Mouse (Mus musculus) erythroblast, embryonic 14.5 days (primary cell): ENCODE results near the gene Gm49322. TPM values are rescaled to one million over a fixed set of nuclear protein-coding genes. Genes with fewer than 3 reads are reported as not detected.
A peak's percentile ranks its signal among the peaks of the same experiment; 100 is the strongest.

Experiments used
- H3K27me3 ChIP-seq: 2 replicates; pipeline ENCODE4 v1.6.1; 2012; ENCODE audit warnings: inconsistent platforms; ENCODE audit not compliant: control insufficient read depth
- H3K36me3 ChIP-seq: 2 replicates; pipeline ENCODE4 v1.6.1; 2012; ENCODE audit warnings: mild to moderate bottlenecking, inconsistent platforms; ENCODE audit not compliant: control insufficient read depth
- H3K4me1 ChIP-seq: 2 replicates; pipeline ENCODE4 v1.6.1; 2012; ENCODE audit warnings: inconsistent platforms; ENCODE audit not compliant: control insufficient read depth
- H3K4me3 ChIP-seq: replicated peaks from 2 replicates; pipeline ENCODE3; 2012; ENCODE audit warnings: moderate library complexity, mild to moderate bottlenecking, inconsistent platforms
- H3K9me3 ChIP-seq: 2 replicates; pipeline ENCODE4 v1.6.1; 2012; ENCODE audit warnings: low read length, inconsistent platforms, mixed read lengths; ENCODE audit not compliant: control insufficient read depth
- GATA1 ChIP-seq: IDR thresholded peaks from 2 replicates; pipeline ENCODE4 v1.6.1; 2012; ENCODE audit warnings: low read length, inconsistent platforms, mixed read lengths
- TAL1 ChIP-seq: IDR thresholded peaks from 3 replicates; pipeline ENCODE4 v1.6.1; 2012; ENCODE audit warnings: low read length, inconsistent platforms, mixed read lengths
- polyA plus RNA-seq: library from polyadenylated mRNA; stranded (reverse); fragments of >175 nt; gene quantifications from 2 replicates; pipeline ENCODE4 v1.2.3, GENCODE M21; 2012

Gene Gm49322
- polyA plus RNA-seq, 1 experiment = 0.07 TPM

DNA sequence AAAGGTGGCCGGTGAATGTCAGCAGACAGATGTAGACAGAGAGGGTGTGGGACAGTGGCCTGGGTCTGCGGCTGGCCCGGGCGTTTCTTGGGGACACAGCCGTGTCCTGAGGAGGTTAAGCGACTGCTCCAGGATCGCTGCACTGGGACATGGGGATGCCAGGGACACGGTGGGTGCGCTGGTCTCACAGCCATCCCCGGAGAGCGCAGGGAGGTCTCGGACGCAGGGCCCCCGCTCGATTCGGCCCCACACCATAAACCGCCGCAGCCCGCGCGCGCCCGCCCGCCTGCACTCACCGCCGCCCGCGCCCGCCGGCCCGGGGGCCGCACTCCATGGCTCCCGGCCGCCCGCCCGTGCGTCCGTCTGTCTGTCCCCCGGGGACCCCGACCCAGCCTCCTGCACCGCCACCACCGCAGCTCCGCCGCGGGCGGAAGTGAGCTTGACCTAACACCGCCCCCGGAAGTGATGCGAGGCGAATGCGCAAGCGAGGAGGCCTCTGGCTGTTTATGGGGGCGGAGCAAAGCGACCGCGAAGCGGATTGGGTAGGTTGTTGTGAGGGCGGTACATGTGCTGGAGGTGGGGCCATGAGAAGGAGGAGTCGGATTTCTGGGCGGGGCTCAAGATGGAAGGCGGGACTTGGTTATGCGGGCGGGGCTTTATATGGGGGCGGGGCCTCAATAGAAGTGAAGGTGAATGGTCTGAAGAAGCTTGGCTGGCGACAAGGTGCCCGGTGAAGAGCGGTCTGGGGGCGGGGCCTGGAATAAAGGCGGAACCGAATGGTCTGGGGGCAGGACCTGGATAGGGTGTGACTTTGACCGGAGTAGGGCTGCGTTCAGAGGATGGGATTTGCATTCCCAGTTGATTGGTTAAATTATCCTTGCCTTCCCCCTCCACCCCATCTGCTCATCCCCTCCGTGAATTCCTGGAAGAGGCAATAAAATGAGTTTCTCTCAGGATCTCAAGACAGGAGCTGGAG lies 15.7 kb upstream of the Gm49322 start, which contains the start of gene Abhd17a:
Gene Abhd17a (minus strand): TSS at position 463 of the 976 bp plus-strand sequence.
- Histone ChIP-seq H3K4me1 (peaks cover 66% of the 10 kb centered on the region), H3K27me3 (no peaks in the 10 kb centered on the region), H3K36me3 (peaks cover 27% of the 10 kb centered on the region), H3K4me3 (peak within 1 kb of the TSS; percentile 91), H3K9me3 (no peaks in the 10 kb centered on the region)
- TF ChIP-seq GATA1 (no peak), TAL1 (no peak)

DNA sequence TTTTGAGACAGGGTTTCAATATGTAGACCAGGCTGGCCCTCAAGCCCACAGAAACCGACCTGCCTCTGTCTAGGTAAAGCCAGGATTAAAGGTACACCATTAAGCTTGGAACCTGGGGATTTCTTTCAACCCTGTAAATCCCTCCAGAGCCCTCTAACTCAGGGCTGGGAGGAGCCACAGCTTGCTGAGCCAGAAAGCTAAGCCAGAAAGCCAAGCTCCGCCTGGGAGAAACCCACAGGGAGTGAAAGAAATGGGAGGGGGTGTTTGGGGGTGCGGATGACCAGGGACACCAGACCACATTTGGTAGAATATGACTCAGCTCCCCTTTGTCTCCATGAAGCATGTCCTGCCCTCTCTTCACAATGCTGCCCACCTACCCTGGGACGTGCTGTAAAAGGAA lies 9.5 kb upstream of the Gm49322 start:
- Histone ChIP-seq H3K27me3 (no peaks in the 10 kb centered on the region), H3K36me3 (no peaks in the 10 kb centered on the region), H3K9me3 (no peaks in the 10 kb centered on the region), H3K4me1 (peaks cover 60% of the 10 kb centered on the region), H3K4me3 (no peak overlapping the region)
- TF ChIP-seq GATA1 (no peak), TAL1 (no peak)

DNA sequence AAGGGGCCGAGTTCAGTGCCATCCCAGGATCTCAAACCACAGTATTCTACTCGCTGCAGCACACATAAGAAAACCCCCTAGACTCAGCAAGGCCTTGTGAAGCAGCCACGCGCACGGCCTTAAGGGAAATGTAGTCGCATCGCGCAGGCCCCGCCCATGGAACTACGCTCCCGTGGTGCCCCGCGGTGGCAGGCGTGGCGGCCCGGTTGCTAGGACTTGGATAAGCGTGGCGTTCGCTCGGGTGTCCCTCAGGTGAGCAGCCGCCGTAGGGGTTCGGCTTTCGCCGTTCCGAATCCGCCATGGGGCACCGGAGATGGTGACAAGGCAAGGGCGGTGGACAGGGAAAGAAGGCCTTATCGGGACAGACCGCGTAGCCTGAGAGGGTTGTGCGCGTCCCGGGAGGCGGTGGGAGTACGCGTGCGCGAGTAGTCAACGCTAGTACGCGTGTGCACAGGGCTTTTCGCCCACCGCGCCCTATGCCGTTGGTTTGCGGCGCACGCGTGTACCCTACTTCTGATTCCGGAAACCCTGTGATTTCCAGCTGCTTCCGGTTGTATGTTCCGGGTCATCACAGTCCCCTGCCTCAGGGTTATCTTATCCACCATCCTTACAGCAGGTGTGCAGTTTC lies 3.0 kb upstream of the Gm49322 start, which contains the start of the genes Scamp4 and Adat3:
Gene Scamp4 (plus strand): TSS at position 175 of the 628 bp plus-strand sequence.
Gene Adat3 (plus strand): TSS at position 183 of the 628 bp plus-strand sequence.
- peaks cover 37% of the 10 kb centered on the region for H3K36me3 ChIP-seq
- H3K4me3 ChIP-seq = peak within 1 kb of the TSS; percentile 70
- TF ChIP-seq TAL1 = no peak
- 0 out of 2 replicates have a peak, but pooled peaks have one; percentile 4 for TF ChIP-seq GATA1
- peaks cover 7% of the 10 kb centered on the region for H3K9me3 ChIP-seq
- H3K27me3 ChIP-seq = no peaks in the 10 kb centered on the region
- peaks cover 89% of the 10 kb centered on the region for H3K4me1 ChIP-seq

DNA sequence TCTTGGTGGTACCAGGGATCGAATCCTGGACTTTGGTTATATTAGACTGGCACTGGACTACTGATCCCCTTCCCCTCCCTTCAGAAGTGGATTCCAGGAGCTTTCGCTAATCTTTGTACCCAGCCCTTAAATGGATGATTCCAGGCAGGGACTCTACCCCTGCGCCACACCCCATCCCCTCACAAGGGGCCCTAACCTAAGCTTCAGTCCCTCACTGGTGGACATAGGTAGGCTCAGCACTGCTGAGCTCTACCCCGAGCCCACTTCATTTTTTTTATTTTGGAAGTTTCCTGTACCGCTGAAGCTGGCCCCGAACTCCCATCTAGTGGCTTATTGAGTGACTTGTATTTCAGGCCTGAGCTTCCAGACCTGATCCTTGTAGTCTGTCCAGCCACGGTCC lies 2.5 kb upstream of the Gm49322 start:
- TF ChIP-seq GATA1 (no peak), TAL1 (no peak)
- Histone ChIP-seq H3K27me3 (no peaks in the 10 kb centered on the region), H3K4me1 (peaks cover 89% of the 10 kb centered on the region), H3K4me3 (peak overlapping the region; percentile 70), H3K9me3 (peaks cover 7% of the 10 kb centered on the region), H3K36me3 (peaks cover 43% of the 10 kb centered on the region)

DNA sequence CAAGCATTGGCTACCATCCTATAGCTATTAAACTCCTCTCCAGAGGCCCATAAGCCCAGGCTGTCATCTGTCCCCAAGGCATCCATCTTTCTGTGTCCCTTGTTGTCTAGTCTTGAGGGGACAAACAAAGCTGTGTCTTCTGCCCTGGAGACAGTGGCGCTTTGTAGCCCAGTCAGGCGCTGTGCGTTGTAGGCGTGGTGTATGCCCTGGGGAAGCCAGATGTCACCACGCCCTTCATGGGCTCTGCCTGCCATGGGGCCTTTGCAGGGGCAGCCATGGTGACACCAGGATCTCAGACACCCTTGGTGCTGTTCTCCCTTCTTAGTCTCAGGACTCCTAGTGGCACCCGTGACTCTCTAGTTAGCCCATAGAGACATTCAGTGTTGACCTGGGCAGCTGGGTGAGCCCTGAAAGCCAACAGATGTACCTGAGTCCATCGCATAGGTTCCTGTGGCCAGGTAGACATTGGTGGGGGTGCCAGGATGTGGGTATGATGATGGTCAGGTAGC lies 1.8 kb upstream of the Gm49322 start:
- Histone ChIP-seq H3K36me3 (peaks cover 50% of the 10 kb centered on the region), H3K27me3 (no peaks in the 10 kb centered on the region), H3K4me3 (peak overlapping the region; percentile 70), H3K4me1 (peaks cover 89% of the 10 kb centered on the region), H3K9me3 (peaks cover 7% of the 10 kb centered on the region)
- TF ChIP-seq TAL1 = no peak

DNA sequence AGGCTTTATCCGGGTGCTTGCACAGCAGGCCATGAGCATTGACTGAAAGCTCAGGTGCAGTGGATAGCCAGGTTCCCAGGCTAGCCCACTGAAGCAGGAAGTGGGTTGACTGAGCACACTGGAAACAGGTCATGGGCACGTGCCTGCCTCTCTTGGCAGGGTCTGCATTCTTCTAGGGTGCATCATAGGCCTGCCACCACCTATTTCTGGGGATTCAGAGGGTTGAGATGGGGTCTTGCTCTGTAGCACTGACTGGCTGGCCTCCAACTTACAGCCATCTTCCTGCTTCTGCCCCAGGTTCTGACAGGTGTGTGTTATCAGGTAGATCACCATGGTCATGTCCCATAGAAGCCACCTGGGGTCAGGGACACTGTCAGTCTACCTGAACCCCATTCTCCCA lies 833 bp upstream of the Gm49322 start:
- peaks cover 59% of the 10 kb centered on the region for H3K36me3 ChIP-seq
- peak overlapping the region; percentile 70 for H3K4me3 ChIP-seq
- H3K4me1 ChIP-seq = peaks cover 92% of the 10 kb centered on the region
- peaks cover 7% of the 10 kb centered on the region for H3K9me3 ChIP-seq
- TF ChIP-seq GATA1 = no peak
- no peaks in the 10 kb centered on the region for H3K27me3 ChIP-seq

DNA sequence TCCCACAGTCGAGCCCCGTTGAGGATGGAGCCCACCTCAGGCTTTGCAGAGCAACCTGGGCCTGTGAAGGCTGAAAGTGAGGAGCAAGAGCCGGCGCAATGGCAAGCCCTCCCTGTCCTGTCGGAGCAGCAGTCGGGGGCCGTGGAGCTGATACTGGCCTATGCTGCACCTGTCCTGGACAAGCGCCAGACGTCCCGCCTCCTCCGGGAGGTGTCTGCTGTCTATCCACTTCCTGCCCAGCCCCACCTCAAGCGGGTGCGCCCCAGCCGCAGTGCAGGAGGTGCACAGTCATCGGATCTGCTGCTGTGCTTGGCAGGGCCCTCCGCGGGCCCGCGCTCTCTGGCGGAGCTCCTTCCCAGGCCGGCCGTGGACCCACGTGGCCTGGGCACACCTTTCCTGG lies 485 bp downstream of the Gm49322 start:
- H3K9me3 ChIP-seq = peaks cover 7% of the 10 kb centered on the region
- H3K4me1 ChIP-seq = peaks cover 97% of the 10 kb centered on the region
- H3K36me3 ChIP-seq = peaks cover 72% of the 10 kb centered on the region
- TF ChIP-seq GATA1 (no peak), TAL1 (no peak)
- H3K27me3 ChIP-seq = no peaks in the 10 kb centered on the region
- no peak overlapping the region for H3K4me3 ChIP-seq

DNA sequence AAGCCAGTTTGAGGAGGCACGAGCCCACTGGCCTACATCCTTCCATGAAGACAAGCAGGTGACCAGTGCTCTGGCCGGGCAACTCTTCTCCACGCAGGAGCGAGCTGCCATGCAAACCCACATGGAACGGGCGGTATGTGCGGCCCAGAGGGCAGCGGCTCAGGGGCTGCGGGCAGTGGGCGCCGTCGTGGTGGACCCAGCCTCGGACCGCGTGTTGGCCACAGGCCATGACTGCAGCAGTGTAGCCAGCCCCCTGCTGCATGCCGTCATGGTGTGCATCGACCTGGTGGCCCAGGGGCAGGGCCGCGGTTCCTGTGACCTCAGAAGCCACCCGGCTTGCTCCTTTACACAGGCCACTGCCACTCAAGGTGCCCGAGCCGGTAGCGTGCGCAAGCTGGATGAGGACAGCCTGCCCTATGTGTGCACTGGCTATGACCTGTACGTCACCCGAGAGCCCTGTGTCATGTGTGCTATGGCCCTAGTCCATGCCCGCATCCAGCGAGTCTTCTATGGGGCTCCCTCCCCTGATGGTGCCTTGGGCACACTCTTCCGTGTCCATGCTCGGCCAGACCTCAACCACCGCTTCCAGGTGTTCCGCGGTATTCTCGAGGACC lies 1.0 kb downstream of the Gm49322 start:
- peaks cover 95% of the 10 kb centered on the region for H3K4me1 ChIP-seq

DNA sequence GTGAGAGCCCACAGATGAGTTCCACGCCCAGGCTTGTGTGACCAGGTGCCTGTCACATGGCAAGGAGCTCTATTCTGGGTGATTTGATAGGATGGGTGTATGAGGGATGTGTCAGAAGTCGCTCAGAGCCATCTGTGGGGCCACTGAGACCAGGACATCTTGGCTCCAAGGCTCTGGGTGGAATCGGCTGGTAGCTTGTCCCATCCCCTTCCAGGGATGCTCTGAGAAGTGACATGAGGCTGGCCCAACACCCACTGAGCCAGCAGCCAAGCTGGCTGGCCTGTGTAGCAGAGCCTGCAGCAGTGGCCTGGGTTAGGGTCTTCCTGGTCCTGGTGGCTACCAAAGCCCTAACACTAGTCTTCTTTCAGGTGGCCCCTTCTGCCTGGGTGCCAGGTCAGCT lies 2.6 kb downstream of the Gm49322 start:
- no peaks in the 10 kb centered on the region for H3K27me3 ChIP-seq
- peaks cover 80% of the 10 kb centered on the region for H3K4me1 ChIP-seq
- no peak overlapping the region for H3K4me3 ChIP-seq
- TF ChIP-seq GATA1 (no peak), TAL1 (no peak)
- H3K36me3 ChIP-seq = peaks cover 93% of the 10 kb centered on the region
- H3K9me3 ChIP-seq = peaks cover 7% of the 10 kb centered on the region

More for the DNA sequence above, 1.0 kb downstream of the Gm49322 start:
- no peaks in the 10 kb centered on the region for H3K27me3 ChIP-seq
- TF ChIP-seq GATA1 (no peak), TAL1 (no peak)
- no peak overlapping the region for H3K4me3 ChIP-seq
- peaks cover 77% of the 10 kb centered on the region for H3K36me3 ChIP-seq
- peaks cover 7% of the 10 kb centered on the region for H3K9me3 ChIP-seq
